Mouse (Mus musculus): ENCODE results near the gene Plekhj1.
"Not testable (repeated sequence)": the region's sequence is repeated elsewhere in the genome, so short reads cannot be mapped to it uniquely, and the experiment has no call there.

Gene Plekhj1

DNA sequence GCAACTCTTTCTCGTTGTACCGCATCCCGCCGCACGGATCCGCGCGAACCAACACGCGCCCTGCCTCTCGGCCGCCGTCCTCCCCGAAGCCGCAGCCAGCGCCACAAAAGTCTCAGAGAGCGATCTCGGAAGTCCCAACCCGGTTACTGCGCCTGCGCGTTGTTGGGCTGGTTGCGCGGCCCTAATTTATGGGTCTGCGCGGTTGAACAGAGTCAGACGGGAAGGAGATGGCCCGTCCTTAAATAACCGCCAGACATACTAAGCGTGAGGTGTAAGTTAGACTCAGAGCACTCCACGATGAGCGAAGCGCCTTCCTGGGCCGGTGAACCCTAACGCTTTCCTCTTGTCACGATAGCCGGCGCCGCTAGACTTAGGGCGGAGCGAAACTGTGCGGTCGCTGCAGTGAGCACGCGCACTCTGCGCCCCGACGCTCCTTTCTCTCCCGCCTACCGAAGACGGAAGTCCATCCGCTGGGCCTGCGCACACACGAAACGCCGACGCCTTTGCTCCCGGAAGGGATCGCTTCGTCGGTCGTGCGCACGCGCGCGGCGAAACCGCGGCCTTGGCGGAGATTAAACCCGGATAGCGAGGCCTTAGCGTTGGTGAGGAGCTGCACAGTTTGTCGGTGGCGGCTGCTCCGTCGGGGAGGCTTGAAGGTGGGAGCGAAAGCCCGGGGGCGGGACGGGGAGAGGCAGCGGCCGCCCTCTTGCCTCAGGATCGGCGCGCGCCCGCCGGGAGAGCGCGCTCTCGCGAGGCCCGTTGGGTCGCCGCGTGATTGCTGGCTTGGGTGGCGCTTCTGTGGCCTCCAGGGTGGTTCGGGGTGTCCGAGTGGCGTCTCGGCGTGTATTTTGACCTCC, at the start of gene Plekhj1, which contains the start of gene Sf3a2:
Gene Plekhj1 (minus strand): TSS at position 477 of the 857 bp plus-strand sequence.
Gene Sf3a2 (plus strand): TSS at position 49 of the 857 bp plus-strand sequence.
- DNase-seq (ENCODE audit: low spot score in 2 of 2): peak; percentile 95 to 96

DNA sequence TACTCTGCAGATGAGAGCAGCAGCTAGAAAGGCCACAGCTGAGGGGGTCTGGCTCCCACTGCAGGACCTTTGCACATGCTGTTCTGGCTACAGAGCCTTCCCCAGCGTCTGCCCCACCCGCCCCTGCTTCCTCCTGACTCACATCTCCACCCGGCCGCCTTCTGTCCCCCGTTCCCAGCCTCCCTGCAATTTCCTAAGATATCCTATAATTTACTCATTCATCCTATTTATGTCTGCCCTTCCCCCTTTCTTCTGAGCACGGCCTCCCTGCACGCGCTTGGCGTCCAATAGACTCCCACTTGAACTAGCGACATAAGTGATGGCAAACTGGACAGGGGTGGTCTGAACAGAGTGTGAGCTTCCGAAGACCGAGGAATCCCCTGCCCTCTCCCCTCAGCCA, 47.3 kb upstream of the Plekhj1 start:
- no peak for DNase-seq (ENCODE audit: low spot score in 2 of 2)

DNA sequence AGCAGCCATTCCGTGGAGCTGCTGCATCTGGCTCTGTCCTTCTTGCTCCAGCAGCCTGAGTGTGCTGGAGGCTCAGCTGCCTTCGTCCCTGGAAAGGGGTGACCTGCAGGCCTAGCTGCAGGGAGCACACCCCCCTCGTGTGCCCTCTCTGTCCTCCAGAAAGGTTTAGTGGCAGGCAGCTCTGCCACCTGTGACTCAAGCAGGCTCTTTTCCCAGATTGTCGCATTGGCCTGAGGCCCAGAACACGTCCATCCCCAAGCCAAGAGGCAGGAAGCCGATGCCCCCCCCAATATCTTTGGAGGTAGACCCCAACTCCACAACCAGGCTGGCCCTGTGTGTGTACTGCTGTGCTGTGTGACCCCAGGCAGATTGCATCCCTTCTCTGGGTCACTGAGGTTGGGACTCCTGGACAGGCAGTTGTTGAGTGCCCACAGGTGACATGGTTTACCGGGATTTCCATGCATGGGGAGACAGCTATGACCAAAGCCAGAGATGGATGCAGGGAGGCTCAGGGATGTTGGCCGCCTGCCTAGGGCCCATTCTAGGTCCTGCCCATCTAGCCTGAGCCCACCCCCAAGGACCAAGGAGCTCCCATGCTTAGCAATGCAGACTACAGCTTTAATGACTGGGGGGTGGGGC, 46.7 kb upstream of the Plekhj1 start:
- DNase-seq (ENCODE audit: low spot score in 2 of 2): no peak

DNA sequence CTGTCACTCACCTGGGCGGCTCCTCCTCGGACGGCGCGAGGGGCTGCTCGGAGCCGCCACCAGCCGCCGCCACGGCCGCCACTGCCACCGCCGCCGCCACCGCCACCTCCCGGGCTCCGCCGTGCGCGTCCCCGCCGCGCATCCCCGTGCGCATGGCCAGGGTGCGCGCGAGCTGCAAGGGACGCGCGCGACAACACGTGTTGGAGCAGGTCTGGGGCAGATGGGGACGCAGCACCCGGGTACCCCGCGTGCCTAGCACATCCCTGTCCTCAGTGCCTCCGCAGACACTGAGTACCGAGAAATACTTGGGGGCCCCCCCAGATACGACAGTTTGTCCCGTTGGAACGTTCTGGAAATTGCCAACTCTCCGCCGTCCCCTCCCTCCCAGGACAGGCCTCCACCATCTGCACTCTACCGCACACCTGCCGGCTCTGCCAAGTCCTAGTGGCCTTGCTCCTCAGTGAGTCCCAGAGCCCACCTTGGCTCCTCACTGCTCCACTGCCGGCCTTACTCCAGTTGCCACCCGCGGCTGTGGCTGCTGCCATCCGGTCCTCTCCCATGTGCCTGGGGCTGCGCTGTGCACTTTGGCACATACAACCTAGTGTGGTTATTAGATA, 45.6 kb upstream of the Plekhj1 start, which contains the start of gene Lingo3:
Gene Lingo3 (minus strand): TSS at position 109 of the 617 bp plus-strand sequence.
- no peak for DNase-seq (ENCODE audit: low spot score in 2 of 2)

DNA sequence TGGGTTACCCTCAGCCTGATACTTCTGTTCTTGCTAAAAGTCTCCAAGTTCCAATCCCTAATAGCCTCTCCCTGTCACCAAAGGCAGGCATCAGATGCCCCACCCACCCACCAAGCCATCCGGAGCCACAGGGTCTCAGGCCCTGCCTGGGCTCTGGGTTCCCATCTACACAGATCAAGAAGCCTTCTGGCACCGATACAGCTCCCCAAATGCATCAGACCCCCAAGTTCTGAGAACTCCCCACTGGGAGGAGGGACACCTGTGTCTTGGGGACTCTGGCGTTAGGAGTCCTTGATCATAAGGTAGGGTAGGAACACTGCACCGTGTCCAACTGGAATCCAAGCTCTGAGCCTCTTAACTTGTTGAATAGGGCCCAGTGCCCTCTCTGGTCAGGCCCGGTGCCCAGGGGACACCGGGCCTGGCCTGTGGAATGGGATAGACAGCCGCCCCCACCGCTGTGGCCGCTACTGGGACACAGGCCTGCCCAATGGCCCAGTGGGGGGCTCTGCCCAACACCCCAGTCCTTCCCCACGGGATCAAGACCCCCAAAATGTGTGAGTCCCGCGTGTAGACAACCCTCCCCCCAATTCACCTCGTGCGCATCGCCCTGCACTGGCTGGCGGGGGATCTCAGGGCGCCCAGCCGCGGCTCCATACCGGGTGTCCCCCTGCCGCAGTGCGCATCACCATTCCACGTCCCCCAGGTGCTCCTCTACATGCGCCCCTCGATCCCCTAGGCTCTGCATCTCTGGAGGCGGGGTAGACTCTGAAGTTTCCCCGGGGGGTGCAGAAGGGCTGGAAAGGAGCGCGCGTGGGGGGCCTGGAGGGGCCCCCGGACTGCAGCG, 44.9 kb upstream of the Plekhj1 start:
- DNase-seq (ENCODE audit: low spot score in 2 of 2): no peak

DNA sequence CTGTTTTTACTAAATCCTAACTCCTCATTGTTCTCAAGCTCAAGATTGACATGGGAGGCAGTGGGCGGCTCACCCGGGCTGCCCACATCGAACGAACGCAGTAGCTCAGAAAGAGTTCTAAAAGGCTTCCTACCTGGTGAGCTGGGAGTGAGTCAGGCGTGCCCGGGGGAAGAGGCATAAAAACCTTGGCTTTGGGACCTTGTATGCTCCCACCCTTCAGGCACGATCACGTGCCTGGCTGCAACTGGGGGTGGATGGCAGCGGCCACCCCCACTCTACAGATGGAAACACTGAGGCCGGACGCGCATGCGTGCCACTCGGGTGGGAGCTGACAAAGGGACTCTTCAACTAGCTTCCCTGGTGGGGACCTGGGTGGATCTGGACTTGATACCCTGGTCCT, 43.9 kb upstream of the Plekhj1 start:
- no peak for DNase-seq (ENCODE audit: low spot score in 2 of 2)

DNA sequence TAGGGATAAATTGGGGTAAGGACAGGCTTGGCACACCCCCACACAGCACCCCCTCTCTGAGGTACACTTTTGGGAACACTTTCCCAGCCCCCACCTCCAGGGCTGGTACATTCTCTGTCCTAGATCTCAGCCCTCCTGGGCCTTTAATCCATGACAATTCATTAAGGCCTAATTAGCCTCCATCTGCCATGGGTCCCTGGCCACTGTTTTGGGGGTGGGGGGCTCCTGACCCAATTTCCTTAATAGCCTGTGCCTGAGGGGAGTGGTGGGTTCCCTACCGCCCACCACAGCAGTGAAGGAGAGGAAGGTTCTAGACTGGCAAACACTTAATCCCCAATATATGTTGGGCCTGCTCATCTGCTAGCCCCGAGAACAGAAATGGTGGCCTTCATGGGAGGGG, 43.3 kb upstream of the Plekhj1 start:
- no peak for DNase-seq (ENCODE audit: low spot score in 2 of 2)

DNA sequence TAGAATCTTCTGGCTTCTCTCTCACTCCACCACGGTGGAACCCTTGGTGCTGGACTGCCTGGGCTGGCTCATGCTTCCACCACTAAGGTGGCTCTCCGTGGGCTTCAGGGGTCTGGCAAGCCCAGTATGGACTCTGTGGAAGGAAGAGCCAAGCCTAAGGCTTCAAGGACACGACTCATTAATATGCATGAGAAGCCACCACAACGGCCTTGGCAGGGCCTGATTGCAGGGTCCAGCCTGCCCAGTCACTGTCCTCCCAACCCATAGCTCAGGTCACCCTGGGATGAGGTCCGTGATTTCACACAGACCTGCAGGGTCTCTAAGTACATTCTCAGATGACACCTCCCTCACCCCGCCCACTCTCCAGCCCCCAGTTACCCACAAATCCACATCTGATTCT, 41.4 kb upstream of the Plekhj1 start:
- no peak for DNase-seq (ENCODE audit: low spot score in 2 of 2)

DNA sequence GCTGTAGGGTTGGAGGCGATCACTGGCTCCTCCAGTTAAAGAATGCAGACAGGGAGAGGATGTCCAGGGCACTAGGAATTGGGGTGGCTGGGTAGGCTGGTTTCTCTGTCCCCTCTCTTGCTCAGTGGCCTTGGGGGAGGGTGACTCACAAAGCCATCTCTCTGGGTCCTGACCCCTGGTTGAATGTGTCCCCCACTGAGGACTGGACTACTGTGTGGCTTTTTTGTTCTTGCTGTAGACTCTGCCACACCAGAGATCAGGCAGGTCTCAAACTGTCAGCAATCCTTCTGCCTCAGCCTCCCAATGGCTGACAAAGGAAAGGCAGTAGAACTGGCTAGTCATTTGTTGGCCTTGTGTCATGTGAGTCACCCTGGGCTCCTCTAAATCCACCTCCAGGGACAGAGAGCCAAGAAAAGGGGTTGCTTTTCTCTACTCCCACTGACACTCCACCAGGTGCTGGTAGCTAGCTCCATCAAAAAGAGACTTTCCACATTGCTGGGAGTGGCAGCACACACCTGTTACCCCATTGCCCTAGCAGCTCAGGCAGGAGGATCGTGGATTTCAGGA, 40.0 kb upstream of the Plekhj1 start:
- no peak for DNase-seq (ENCODE audit: low spot score in 2 of 2)

DNA sequence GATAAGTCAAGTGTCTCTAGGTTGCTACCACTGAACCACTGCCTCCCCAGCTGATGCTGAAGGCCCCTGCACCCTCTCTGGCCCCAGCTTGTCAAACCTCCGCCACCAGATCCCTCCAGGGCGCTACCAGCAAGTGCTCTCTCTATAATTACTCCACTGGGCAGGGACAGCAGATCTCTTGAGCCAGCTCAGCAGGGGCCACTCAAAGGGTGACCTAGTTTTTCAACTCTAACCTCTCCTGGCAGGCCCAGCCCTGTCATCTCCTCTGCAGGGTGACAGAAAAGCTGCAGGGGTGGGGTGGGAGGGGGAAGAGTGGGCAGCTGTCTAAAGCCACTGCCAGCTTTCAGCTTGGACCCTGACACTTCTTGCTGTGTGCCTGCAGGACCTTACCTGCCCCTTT, 39.4 kb upstream of the Plekhj1 start:
- DNase-seq (ENCODE audit: low spot score in 2 of 2): no peak

DNA sequence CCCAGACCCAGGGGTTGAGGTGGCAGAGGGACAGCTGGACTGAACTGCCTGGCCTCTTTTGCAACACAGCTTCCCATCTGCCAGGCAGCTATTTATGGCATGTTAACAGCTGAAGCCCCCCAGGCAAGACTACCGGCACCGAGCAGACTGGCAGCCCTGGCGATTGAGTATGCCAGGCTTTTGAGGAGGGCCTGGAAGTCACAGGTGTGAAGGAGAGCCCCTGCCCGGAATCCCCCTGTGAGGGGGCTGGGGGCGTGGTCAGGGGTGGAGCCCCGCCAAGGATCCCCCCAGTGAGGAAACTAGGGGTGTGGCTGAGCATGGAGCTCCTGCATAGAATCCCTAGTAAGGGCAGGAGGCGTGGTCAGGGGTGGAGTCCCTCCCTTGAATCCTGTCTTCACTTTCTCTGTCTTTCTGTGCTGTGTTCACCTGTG, 38.5 kb upstream of the Plekhj1 start:
- no peak for DNase-seq (ENCODE audit: low spot score in 2 of 2)

DNA sequence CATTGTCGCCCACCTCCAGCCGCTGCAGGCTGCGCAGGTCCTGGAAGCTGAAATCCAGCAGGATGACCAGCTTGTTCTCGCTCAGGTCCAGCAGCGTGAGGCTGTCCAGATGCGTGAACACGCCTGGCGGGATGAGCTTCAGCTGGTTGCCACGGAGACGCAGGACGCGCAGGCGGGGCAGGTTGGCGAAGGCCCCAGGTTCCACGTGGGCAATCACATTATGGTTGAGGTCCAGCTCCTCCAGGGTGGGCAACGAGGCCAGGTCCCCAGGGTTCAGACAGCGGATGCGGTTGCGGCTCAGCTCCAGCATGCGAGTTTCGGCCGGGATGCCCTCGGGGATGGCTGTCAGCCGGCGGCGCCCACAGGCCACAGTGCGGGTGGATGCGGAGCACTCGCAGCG, 37.2 kb upstream of the Plekhj1 start:
- no peak for DNase-seq (ENCODE audit: low spot score in 2 of 2)

DNA sequence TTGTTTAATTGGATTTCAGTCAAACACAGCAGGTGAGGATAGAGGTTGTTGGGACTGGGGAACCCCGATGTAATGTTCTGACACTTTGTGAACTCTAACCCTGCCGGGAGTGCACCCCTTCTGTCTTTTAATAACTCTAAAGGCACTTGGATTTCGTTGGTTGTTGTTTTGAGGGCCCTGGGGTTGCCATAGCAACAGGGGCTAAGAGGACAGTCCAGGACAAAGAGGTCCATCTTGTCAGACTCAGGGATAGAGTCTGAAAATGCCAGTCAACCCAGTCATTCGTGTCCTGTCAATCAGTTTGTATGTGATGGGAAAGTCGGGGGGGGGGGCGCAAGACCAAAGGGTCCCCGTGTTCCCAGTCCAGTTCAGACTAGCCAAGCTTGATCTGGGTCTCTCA, 34.4 kb upstream of the Plekhj1 start:
- no peak for DNase-seq (ENCODE audit: low spot score in 2 of 2)

DNA sequence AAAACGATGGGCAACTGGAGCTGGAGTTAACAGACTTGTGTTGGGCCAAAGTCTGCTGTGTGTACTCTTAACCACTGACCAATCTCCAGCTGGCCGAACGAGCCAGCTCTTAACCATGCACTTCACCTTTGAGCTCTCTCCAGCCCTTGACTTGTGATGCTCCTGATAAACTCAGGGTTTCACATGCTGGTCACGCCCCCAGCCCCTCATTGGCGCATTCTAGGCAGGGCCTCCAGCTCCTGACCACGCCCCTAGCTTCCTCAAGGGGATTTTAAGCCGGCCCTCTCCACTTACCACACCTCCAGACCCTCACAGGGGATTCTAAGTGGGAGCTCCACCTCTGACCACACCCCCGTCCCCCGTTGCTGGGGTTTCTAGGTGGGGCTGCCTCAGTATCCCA, 32.7 kb upstream of the Plekhj1 start:
- peak; percentile 60 to 71 for DNase-seq (ENCODE audit: low spot score in 2 of 2)

DNA sequence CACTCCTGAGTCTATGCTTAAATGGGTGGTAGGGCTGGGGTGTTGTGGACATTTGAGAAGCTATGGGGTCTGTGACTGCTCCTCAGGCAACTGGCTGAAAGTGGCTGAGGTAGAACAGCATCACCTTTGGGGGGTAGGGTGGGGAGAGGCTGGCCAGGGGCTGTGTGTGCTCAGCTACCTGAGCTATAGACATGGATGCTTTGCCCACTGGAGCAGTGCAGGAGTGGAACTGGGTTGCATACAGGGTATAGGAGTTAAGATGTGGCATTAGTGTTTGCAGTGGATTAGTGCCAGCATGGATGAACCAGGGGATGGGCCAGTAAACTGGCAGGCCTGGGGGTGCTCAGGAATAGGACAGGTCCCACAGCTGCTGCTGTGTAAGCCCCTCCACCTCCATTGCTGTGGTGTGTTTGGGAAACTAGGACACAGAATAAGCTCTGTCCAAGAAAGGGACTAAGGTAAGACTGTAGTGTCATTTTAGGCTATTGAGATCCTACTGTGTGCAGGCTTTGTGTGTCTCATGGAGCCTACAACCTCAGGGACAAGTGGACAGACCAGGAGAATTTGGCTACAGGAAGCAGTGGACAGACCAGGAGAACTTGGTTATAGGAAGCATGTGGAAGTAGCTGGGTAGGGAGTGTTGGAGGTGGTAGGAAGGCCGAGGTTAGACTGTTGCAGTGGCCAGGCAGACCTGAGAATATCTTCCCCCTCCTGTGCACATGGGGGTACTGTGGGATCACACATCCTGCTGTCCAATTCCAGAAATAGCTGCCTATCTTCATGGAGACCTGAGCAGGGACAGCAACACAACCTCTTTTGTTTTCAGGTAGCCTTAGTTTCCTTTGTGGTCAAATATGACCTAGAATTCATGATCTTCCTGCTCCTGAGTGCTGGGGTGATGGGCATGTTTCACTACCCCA, 31.2 kb upstream of the Plekhj1 start:
- DNase-seq (ENCODE audit: low spot score in 2 of 2): no peak

DNA sequence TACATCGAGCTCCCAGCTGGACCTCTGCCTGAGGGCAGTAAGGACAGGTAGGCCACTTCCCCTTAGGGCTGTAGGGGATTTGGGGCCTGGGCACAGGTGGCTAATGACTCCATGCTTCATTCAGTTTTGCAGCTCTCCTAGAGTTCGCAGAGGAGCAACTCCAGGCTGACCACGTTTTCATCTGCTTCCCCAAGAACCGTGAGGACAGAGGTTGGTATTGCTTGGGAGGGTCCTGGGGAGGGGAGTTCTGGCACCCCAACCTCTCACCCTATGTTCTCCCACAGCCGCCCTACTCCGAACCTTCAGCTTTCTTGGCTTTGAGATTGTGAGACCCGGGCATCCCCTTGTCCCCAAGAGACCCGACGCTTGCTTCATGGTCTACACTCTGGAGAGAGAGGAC, 30.2 kb upstream of the Plekhj1 start:
- DNase-seq (ENCODE audit: low spot score in 2 of 2): not testable (repeated sequence)

DNA sequence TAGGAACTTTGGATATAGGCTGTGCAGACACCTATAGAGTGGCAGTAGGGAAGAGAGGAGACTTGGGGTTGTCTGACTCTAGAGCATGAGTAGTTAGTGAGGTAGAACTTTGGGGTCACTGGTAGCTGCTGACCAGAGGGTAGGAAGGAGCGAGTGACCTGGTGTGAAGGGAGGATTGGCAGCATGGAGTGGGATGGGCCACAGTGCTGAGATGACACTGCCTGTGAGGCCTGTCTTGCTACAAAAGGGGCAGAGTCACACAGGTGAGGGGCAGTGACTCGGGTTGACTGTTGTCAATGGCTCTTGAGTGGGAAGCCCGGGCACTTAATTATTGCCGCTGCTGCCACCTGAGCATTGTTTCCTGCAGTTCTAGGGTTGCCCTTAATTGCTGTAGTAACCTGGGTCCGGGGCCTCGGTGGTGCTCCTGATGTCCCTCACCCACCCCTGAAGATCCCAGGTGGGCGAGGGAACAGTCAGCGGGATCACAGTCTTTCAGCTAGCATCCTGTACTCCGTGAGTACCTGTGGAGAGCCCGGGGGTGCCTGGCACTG, 29.5 kb upstream of the Plekhj1 start:
- DNase-seq (ENCODE audit: low spot score in 2 of 2): no peak

DNA sequence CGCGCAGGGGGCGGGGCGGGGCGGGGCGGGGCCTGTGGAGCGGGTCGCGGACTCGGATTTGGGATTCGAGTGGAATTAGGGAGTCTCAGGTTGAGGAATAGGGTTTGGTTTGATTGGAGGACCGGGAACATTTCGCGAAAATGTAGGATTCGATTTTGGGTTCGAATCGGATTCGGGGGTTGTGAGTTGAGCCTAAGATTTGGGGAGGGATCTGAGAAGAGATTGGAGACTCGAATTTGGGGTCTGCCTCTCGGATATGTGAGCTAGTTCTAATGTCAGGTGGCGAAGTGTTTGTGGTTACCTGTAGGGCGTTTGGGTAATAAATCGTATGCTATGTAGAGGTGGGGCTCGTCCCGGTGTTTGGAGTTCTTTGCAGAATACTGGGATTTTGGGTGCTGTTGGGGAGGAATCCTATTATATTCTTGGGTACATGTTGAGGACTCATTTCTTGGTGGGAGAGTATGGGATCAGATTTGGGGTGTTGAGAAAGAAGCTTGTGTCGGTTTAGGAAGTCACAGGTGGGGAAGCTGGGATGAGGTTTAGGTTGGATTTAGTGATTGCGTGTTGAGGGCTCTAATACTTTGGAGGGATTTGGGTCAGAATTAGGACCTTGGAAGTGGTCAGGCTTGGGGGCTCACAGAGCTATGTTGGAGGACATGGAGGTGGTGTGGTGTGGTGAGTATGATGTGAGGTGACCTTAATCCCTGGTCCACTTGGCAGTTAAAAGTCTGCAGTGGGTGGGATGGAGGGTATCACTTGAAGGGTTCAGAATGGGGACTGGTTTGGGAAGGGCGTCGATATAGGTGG, 28.8 kb upstream of the Plekhj1 start:
- DNase-seq (ENCODE audit: low spot score in 2 of 2): no peak
